Mouse (Mus musculus) E14TG2a.4 (cell line): ENCODE measurements around the gene Hpf1.

ENCODE experiments used
- CTCF ChIP-seq: conservative IDR thresholded peaks from 2 replicates; pipeline ENCODE4 v1.5.1; 2014; ENCODE audit warnings: low read length
- NANOG ChIP-seq: IDR thresholded peaks from 2 replicates; pipeline ENCODE4 v1.6.1; 2014; ENCODE audit warnings: borderline replicate concordance, low read length, mixed read lengths
- POU5F1 ChIP-seq: IDR thresholded peaks from 2 replicates; pipeline ENCODE4 v1.6.1; 2014; ENCODE audit warnings: low read length, borderline replicate concordance

DNA sequence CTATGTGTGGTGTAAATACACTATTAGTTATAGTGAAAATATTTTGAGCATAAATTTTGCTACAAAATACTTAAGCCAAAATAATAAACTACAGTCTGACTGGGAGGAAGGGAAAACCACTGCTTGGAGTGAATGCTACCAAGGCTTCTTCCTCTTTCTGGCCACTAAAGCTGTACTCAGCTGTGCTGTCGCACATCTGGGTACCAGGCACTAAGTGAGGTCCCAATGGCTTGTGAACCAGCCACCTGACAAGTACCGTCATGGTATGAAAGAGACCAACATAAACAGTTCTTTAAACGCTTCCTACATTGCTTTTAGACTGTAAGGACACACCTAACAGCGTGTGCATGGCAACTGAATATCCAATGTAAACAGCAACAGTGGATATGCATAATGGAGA is 30.0 kb downstream of the Hpf1 start:
- TF ChIP-seq CTCF (no peak), POU5F1 (no peak), NANOG (no peak)
